Mouse (Mus musculus): ENCODE measurements around the gene Krt39.

GRCm38 (mm10) chr11:99472405-99472804 is 48.7 kb downstream of the Krt39 start:
- TF ChIP-seq POLR2A (IDR thresholded peaks at IDR 0.05; ENCODE audit: extremely low read depth, insufficient read depth, low read length) (no peak), CTCF (IDR thresholded peaks at IDR 0.05; ENCODE audit: extremely low read depth, insufficient read depth, low read length) (no peak)

Data from cortical plate, adult 2 months (tissue).